ENCODE assay signal across 15 mouse cellular contexts in genomic region chr11:108010465-108010864, GRCm38 (mm10).
DNase-seq lines count a peak whose midpoint lies in the region; ATAC-seq and TF ChIP-seq lines count a peak whose summit lies in the region.
"Had no signal": no experiment of that assay in that cellular context is flagged by ENCODE, and none has a peak within 500 bp of the region (broad histone marks: within the 10 kb centered on the region; RNA-seq: fewer than 3 reads in every experiment).

No protein-coding gene starts in this region.

- peak; percentile 50 for TF ChIP-seq CTCF in heart, postnatal 0 days (IDR thresholded peaks at IDR 0.05; ENCODE audit: low read depth)
- peak; percentile 20; the same call in 1 of the 2 replicates for TF ChIP-seq CTCF in lung, adult 2 months (IDR thresholded peaks at IDR 0.05; ENCODE audit: insufficient read depth, low read length)

- no peaks in the 10 kb centered on the region for H3K4me1 ChIP-seq in heart, postnatal 0 days (ENCODE audit: control insufficient read depth, insufficient read depth)
- H3K4me1 ChIP-seq in heart, embryonic 10.5 days, result peaks cover 11% of the 10 kb centered on the region; the same call in 1 of the 2 replicates
- peaks cover 3% of the 10 kb centered on the region; the same call in 1 of the 2 replicates for H3K4me1 ChIP-seq in lung, adult 2 months (ENCODE audit: control insufficient read depth, insufficient read depth, low read length)
- H3K4me1 ChIP-seq in intestine, embryonic 16.5 days (ENCODE audit: control insufficient read depth, insufficient read depth, low read length), result no peaks in the 10 kb centered on the region
- H3K4me1 ChIP-seq: embryonic facial prominence, embryonic 15.5 days; hindbrain, embryonic 15.5 days; neural tube, embryonic 12.5 days had no signal

- H3K4me2 ChIP-seq in heart, postnatal 0 days (ENCODE audit: low read depth, low read length), result no peak overlapping the region
- H3K4me2 ChIP-seq in intestine, embryonic 16.5 days (ENCODE audit: low read depth, low read length), result no peak overlapping the region
- H3K4me2 ChIP-seq: embryonic facial prominence, embryonic 15.5 days; heart, embryonic 12.5 days; hindbrain, embryonic 15.5 days; limb, embryonic 12.5 days; neural tube, embryonic 12.5 days had no signal

- ATAC-seq in heart, postnatal 0 days (ENCODE audit: insufficient read depth, low read depth), result no peak
- no peak for ATAC-seq in intestine, embryonic 16.5 days

- H3K9me3 ChIP-seq in heart, postnatal 0 days (replicated peaks; ENCODE audit: control insufficient read depth, low read length), result no peaks in the 10 kb centered on the region
- H3K9me3 ChIP-seq in heart, embryonic 10.5 days, result no peaks in the 10 kb centered on the region
- H3K9me3 ChIP-seq in intestine, embryonic 16.5 days (ENCODE audit: control insufficient read depth, low read length), result no peaks in the 10 kb centered on the region
- H3K9me3 ChIP-seq: embryonic facial prominence, embryonic 15.5 days; heart, embryonic 12.5 days; hindbrain, embryonic 15.5 days; limb, embryonic 12.5 days; neural tube, embryonic 12.5 days had no signal

- no peak for TF ChIP-seq EP300 in heart, postnatal 0 days (IDR thresholded peaks at IDR 0.05; ENCODE audit: low read depth)

- H3K4me3 ChIP-seq in heart, postnatal 0 days (ENCODE audit: low read depth, low read length), result no peak overlapping the region
- no peak overlapping the region for H3K4me3 ChIP-seq in heart, embryonic 10.5 days
- H3K4me3 ChIP-seq in lung, adult 2 months (replicated peaks; ENCODE audit: extremely low read depth, low read depth, low read length), result no peak overlapping the region
- H3K4me3 ChIP-seq in intestine, embryonic 16.5 days (ENCODE audit: low read length), result no peak overlapping the region
- H3K4me3 ChIP-seq: embryonic facial prominence, embryonic 15.5 days; heart, embryonic 12.5 days; hindbrain, embryonic 15.5 days; limb, embryonic 12.5 days; neural tube, embryonic 12.5 days had no signal

- TF ChIP-seq POLR2A in lung, adult 2 months (IDR thresholded peaks at IDR 0.05; ENCODE audit: borderline replicate concordance, extremely low read depth, low read depth, low read length), result no peak

- no peak for DNase-seq in heart, postnatal 0 days (ENCODE audit: low spot score)
- no peak for DNase-seq in heart, embryonic 10.5 days (ENCODE audit: low spot score)
- no peak for DNase-seq in lung, adult 2 months
- DNase-seq in lung, postnatal 14 days, result no peak
- DNase-seq in B cell, adult 2 months, result peak; percentile 28 to 32
- DNase-seq in brain, adult 2 months (ENCODE audit: low read depth, low spot score), result peak; percentile 47
- DNase-seq in adrenal gland, adult 8-10 months, result no peak
- DNase-seq: adrenal gland, adult 2 months; cerebellum, adult 9-10 months had no signal

- H3K36me3 ChIP-seq in heart, postnatal 0 days (replicated peaks; ENCODE audit: control insufficient read depth, insufficient read depth, low read length), result peaks cover 11% of the 10 kb centered on the region; the same call in 1 of the 2 replicates
- 0 out of 2 replicates have a peak, but pooled peaks cover 3% of the 10 kb centered on the region for H3K36me3 ChIP-seq in heart, embryonic 10.5 days
- H3K36me3 ChIP-seq in intestine, embryonic 16.5 days (ENCODE audit: control insufficient read depth, insufficient read depth, low read length), result 0 out of 2 replicates have a peak, but pooled peaks cover 3% of the 10 kb centered on the region
- H3K36me3 ChIP-seq: embryonic facial prominence, embryonic 15.5 days; hindbrain, embryonic 15.5 days; limb, embryonic 12.5 days; neural tube, embryonic 12.5 days had no signal

- WGBS in heart, postnatal 0 days, result 83% methylated on average over 4 of the region's 4 CpGs
- WGBS in heart, embryonic 10.5 days, result 73% methylated on average over 4 of the region's 4 CpGs
- WGBS in lung, adult 2 months, result 82% methylated on average over 4 of the region's 4 CpGs
- 83% methylated on average over 4 of the region's 4 CpGs for WGBS in intestine, embryonic 16.5 days

- H3K27ac ChIP-seq in heart, postnatal 0 days (ENCODE audit: low read depth), result no peak overlapping the region
- H3K27ac ChIP-seq in heart, embryonic 10.5 days, result no peak overlapping the region
- H3K27ac ChIP-seq in intestine, embryonic 16.5 days (ENCODE audit: low read length), result no peak overlapping the region
- H3K27ac ChIP-seq: embryonic facial prominence, embryonic 15.5 days; hindbrain, embryonic 15.5 days; limb, embryonic 12.5 days; neural tube, embryonic 12.5 days had no signal

- H3K27me3 ChIP-seq in heart, postnatal 0 days (ENCODE audit: control insufficient read depth, insufficient read depth, low read length), result no peaks in the 10 kb centered on the region
- H3K27me3 ChIP-seq in heart, embryonic 10.5 days (ENCODE audit: insufficient read depth, poor library complexity, severe bottlenecking), result no peaks in the 10 kb centered on the region
- H3K27me3 ChIP-seq in intestine, embryonic 16.5 days (replicated peaks; ENCODE audit: control insufficient read depth, insufficient read depth, low read length), result no peaks in the 10 kb centered on the region
- H3K27me3 ChIP-seq: embryonic facial prominence, embryonic 15.5 days; heart, embryonic 12.5 days; hindbrain, embryonic 15.5 days; limb, embryonic 12.5 days; neural tube, embryonic 12.5 days had no signal

- no peak overlapping the region for H3K9ac ChIP-seq in heart, postnatal 0 days (replicated peaks; ENCODE audit: low read depth, low read length)
- H3K9ac ChIP-seq in intestine, embryonic 16.5 days (ENCODE audit: low read depth, low read length), result no peak overlapping the region
- H3K9ac ChIP-seq: embryonic facial prominence, embryonic 15.5 days; heart, embryonic 12.5 days; hindbrain, embryonic 15.5 days; limb, embryonic 12.5 days; neural tube, embryonic 12.5 days had no signal

Comparison
In these comparisons a context has a peak if more than half of its experiments do, and no peak if none do; other contexts are left out.
1. DNase-seq: peak in B cell, adult 2 months (2 of 2) and brain, adult 2 months (single experiment); none in heart, postnatal 0 days (single experiment), heart, embryonic 10.5 days (single experiment), lung, adult 2 months (single experiment), lung, postnatal 14 days (single experiment) and adrenal gland, adult 8-10 months (single experiment).